Mouse (Mus musculus) left cerebral cortex, adult 2 months (tissue): ENCODE data around the gene Serpinb1b. TPM values are rescaled to one million over a fixed set of nuclear protein-coding genes. Genes with fewer than 3 reads are reported as not detected.

Experiments used
- DNase-seq, 2 experiments: peaks; one replicate each; pipeline ENCODE4 v3.0.0; 2021 to 2022; ENCODE audit warnings: low spot score in 2 of 2, mixed read lengths in 1 of 2; ENCODE audit errors: extremely low spot score in 1 of 2
- H3K27ac ChIP-seq: fragments of 200-600 bp; 2 replicates; pipeline ENCODE4 v1.8.1; 2022
- H3K4me3 ChIP-seq: fragments of 200-600 bp; 2 replicates; pipeline ENCODE4 v1.8.1; 2022
- CTCF ChIP-seq: fragments of 200-600 bp; IDR thresholded peaks from 2 replicates; pipeline ENCODE4 v1.8.1; 2022; ENCODE audit warnings: antibody characterized with exemption, mild to moderate bottlenecking, moderate library complexity
- intact Hi-C: fragments of 180-260 bp; cut with DNase I; formaldehyde crosslinking; loops from one replicate; pipeline ENCODE4 v1.15.1; 2025
- total RNA-seq, 2 experiments: library from RNA; stranded (reverse); gene quantifications; 2 replicates each; pipeline ENCODE4 v1.2.3; 2021

Gene Serpinb1b
- total RNA-seq, 2 experiments from 2014 or later: 0.86 to 1.2 TPM

DNA sequence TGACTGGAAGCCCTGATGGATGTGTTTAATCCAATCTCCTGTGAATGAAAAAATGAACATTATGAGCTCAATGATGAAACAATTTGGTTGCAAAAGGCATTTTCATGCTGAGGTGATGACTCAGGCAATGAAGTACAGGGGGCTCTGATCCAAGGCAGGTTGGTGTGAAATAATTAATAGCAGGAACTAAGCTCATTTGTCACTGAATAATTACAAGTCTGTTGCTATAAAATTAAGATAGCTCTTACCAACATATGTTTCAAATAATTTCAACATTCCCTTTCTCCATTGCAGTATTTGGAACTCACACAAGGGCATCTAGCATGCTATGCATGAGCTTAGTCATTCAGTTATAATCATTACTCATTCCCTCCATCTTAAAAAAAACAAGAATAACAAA is 27.3 kb downstream of the Serpinb1b start:
- Histone ChIP-seq H3K27ac (no peak overlapping the region), H3K4me3 (no peak overlapping the region)
- no peak for DNase-seq
- intact Hi-C loops: no loop called here
- TF ChIP-seq CTCF: no peak

- Histone ChIP-seq H3K27ac (no peak overlapping the region), H3K4me3 (no peak overlapping the region)
- DNase-seq: no peak
- no peak for TF ChIP-seq CTCF
- intact Hi-C loops: no loop called here
Measured at GRCm38 (mm10) chr13:33113054-33113453, 34.7 kb downstream of the Serpinb1b start.

DNA sequence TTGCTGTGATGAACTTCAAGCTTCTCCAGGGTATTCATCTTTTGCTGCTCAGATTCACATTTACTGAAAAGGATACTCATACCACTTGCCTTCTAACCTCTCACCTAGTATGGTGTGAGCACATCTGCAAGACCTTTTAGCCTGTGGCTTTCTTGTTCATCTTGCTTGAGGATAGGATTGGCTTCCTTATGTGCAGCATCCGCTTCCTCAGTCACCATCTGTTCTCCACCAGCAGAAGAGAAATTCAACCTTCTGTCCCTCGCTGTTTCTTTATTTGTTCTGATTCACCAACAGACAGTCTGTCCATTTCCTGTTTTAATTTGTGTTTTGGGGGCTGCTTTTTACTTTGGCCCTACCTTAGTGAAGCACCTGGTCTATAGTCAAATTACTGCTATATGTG is 59.3 kb downstream of the Serpinb1b start:
- no peak overlapping the region for H3K27ac ChIP-seq
- intact Hi-C loops: no loop called here
- TF ChIP-seq CTCF: no peak
- no peak overlapping the region for H3K4me3 ChIP-seq
- no peak for DNase-seq

DNA sequence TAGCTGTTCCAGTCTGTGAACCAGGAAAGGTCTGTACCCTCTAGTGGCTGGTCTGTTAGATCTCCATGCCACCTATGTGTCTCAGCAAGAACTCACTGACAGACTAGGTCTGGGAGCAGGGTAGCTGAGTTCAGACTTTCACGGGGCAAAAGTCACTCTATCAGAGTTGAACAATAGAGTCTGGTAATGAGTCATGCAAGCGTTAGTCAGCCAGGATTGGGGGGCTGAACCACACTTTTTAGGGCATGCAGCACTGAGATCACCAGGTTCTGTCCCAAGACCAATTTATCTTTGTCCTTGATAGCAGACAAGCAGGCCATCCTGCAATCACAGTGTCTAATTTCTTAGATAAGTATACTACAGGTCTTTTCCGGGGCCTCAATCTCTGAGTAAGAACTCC is 63.1 kb downstream of the Serpinb1b start:
- DNase-seq: no peak
- intact Hi-C loops: no loop called here
- no peak for TF ChIP-seq CTCF
- Histone ChIP-seq H3K27ac (no peak overlapping the region), H3K4me3 (no peak overlapping the region)

Other genes with a start within 250 kb of the Serpinb1b start
- gene Serpinb1a, start 227.4 kb upstream of the Serpinb1b start, total RNA-seq: 1 to 10 TPM; 2.6 to 4.6 TPM
- gene Serpinb1c, start 180.4 kb upstream of the Serpinb1b start, total RNA-seq: not detected
- 1 to 10 TPM in 1 of 2 experiments, under 1 TPM in 1; 0.96 to 1.9 TPM for gene Serpinb6b, start 113.4 kb upstream of the Serpinb1b start, total RNA-seq
- gene Serpinb9, start 75.3 kb upstream of the Serpinb1b start, total RNA-seq: 1 to 10 TPM; 4.3 to 5.6 TPM
- under 1 TPM in 1 of 2 experiments, not detected in 1; 0.09 TPM for gene Serpinb9b, start 51.2 kb upstream of the Serpinb1b start, total RNA-seq
- gene Serpinb9c, start 81.2 kb downstream of the Serpinb1b start, total RNA-seq: not detected
- not detected for gene Serpinb9d, start 114.4 kb downstream of the Serpinb1b start, total RNA-seq
- gene Serpinb9e, start 171.0 kb downstream of the Serpinb1b start, total RNA-seq: not detected
- not detected for gene Serpinb9f, start 245.5 kb downstream of the Serpinb1b start, total RNA-seq